Mouse (Mus musculus) kidney, adult 8-10 months (tissue): Measurements from ENCODE around the gene Dennd2a.
A peak's percentile ranks its signal among the peaks of the same experiment; 100 is the strongest.

Experiments
- DNase-seq, 2 experiments: peaks; one replicate each; pipeline ENCODE4 v3.0.0; 2022

Dennd2a gene

DNA sequence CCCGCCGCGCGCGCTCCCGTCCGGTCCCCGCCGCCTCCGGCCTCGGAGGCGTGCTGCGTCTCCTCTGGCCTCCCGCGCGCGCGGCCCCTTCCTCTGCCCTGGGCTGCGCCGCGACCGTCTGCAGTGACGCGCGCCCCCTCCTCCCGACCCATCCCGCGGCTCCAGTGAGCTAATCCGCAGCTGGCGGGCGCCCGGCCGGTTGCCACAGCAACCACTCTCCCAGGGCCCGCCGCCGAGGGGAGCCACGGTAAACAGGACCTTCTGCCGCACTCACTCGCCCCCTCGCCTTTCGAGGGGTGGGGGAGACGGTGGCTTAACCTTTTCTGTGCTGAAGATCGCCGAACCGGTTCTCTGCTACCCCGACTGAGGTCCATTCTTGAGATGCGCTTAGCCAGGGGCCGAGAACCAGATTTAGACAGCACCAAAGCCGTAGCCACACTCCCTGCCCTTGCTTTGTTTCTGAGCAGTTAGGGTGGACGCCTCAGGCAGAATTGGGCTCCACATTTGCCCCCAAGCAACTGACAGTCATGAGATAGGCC lies at the start of gene Dennd2a:
TSS of gene Dennd2a (minus strand) at position 145 of the 539 bp plus-strand sequence.
- DNase-seq: peak in 1 of 2 experiments; percentile 15

DNA sequence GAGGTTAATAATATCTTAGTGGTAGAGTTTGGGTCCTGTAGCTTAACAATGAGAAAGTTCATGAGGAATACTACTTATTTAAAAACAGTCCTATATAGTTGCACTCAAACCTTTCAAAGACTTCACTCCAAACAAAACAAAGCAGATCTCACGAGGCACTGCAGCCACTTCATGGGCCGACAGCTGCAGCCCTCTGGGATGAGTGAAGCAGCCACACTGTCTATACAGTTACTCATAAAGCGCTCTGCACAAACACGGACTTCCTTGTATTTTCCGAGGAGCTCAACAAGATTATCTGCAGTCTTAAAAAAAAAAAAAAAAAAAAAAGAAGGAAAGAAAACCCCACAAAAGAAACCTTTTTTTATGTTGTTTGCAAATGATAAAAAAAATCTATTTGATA lies 49.7 kb upstream of the Dennd2a start:
- no peak for DNase-seq

DNA sequence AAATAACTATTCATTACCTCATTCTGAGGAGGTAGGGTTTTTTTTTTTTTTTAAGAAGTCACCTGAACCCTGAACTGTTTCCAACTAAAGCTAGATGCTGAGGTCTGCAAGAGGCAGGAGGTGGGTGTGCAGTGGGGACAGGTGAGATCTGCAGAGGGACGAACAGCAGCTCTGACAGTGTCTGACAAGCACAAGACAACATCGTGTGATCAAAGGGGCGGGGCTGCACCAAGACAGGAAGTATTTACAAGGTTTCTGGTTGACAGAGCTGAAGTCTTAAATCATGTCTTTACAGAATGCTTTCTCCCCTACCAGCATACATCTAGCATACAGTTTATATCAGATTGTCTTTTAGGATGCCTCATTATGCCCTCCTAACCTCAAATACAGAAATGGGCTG lies 49.2 kb upstream of the Dennd2a start:
- DNase-seq: peak in 1 of 2 experiments; percentile 14

DNA sequence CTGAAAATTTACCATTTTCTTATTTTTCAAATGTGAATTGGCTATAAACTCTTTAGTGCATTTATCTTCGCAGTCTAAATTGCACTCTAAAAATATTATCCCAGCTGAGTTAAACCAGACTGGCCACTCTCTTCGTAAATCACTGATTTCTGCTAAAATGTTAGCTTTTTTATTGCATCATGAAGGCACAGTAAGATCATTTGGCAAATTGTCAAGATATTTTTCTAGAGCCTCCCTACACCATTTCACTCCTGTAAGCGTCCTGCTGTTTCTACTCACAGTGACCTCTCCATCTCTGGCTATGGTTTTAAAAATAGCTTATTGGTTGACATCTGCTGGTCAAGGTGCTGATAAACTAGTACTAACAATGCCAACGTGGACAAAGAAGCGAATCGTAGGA lies 48.4 kb upstream of the Dennd2a start:
- no peak for DNase-seq

DNA sequence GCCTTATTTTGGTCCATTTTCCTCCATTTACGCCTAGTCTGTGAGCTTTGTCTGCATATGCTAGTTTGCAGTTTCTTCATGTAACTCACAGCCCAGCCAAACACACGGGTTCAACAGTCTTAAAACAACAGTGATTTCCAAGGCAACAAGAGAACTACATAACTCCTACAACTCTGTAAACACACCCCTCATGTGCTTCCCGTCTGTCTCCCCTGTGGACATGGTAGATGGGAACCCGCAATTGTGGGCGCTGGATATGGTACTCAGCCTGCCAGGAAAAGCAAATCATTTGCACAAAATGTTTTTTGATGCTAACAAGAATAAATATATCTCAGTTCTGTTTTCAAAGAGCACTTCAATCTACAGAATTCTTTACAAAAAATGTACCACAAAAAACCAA lies 46.9 kb upstream of the Dennd2a start:
- DNase-seq: no peak

DNA sequence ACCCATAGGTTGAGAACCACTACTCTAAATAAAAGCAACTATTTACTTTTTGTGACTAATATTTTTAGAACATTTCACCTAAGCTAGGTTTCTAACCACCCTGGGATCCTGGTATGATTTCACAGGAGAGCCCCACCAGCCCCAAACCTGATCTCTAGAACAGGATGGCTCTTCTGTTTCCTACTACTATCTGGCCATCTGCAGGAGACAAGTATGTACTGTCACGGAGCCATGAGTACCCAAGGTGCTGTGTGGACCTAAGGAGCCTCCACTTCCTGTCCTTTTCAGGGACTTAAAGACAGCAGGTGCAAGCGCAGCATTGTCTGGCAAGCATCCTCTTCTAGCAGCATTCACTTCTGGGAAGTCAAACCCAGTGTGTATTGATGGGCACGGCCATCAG lies 44.2 kb upstream of the Dennd2a start:
- DNase-seq: no peak

DNA sequence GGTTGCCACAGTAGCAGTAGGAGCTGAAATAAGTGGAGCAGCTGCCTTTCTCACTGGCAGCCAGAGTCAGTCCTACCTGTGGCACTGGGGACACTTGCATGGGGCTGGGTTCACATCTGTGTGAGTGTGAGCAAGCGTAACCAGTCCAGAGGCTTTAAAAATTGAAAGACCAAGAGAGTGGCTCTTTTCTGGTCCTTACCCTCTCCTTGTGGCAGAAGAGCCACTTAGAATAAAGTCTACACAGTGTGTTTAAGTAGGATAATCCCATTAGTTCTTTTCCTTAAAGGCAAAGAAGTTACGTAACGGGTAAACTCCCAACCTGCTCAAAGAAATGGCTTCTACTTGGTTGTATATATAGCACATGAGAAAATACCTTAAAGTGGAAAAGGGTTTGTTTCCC lies 43.2 kb upstream of the Dennd2a start:
- no peak for DNase-seq

DNA sequence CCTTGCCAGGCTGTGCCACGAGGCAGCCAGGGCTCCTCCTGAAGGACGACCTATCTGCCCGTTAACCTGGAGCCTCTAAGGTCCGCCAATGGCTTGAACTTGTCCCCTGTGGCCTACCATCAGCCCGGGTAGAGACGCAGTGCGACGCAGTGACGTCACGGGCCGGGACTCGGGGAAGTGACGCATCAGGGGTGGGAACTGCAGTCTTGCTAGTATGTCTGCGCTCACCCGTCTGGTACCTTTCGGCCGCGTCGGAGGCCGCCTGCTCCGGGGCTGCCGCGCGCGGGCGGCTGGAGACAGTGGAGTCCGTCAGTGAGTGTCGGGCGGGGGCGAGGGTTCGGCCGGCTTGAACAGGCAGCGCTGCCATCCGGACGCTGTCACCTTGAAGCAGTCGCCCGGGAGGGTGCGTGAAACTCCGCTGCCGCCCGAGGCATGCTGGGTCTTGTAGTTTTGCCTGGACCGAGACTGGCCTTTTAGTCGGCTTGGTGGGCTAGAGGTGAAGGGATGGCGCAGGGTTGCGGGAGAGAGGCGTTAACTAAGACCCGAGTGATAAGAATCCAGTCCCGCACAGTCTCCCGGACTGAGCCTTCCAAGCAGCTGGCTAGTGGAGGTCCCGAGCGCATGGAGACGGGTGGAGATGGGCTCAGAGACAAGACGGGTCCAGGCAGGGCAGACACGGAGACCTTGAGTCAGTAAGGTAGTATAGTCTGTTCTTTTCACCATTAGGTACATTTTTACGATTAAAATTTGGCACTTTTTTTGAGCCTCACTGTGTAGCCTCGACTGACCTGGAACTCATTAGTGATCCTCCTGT lies 34.9 kb upstream of the Dennd2a start, which contains the start of gene Ndufb2:
TSS of gene Ndufb2 (plus strand) at position 174 of the 814 bp plus-strand sequence.
- DNase-seq: peak; percentile 94 to 95

DNA sequence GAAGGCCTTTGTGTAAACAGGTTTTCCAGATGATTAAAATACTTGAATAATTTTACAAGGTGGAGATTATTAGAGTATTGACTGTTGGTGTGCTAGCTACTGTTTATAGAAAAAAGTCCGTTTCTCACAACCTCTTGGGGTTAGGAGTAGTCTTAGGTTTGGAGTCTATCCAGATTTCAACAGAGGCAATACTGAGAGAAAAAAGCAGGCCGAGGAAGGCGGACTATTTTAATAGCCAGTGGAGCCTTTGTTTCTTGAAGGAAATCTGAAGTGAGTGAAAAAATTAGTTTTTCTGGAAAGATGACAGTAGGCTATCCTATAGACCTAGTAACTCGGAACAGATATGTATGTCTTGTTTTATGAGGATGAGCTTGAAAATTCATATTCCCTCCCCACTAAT lies 33.8 kb upstream of the Dennd2a start:
- DNase-seq: no peak

DNA sequence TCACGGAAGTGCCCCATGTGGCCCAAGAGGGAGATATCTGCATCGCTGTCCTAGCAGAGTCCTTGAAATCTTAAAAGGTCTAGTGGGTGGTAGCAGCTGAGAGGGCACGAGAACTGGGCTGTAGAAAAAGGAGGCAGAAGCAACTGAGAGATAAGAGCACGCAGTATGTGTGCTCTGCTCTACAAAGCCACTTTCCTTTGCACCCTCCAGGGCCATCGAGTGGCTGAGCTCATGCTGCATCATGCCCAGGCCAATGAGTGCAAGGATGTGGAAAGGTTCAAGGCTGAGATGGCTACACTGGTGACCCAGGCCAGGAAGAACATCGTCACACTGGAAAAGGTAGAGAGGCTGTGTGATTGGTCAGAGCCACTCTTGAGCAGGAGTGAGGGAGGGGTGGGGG lies 27.9 kb upstream of the Dennd2a start, which contains the start of gene Gm42420:
TSS of gene Gm42420 (plus strand) at position 237 of the 400 bp plus-strand sequence.
- no peak for DNase-seq

DNA sequence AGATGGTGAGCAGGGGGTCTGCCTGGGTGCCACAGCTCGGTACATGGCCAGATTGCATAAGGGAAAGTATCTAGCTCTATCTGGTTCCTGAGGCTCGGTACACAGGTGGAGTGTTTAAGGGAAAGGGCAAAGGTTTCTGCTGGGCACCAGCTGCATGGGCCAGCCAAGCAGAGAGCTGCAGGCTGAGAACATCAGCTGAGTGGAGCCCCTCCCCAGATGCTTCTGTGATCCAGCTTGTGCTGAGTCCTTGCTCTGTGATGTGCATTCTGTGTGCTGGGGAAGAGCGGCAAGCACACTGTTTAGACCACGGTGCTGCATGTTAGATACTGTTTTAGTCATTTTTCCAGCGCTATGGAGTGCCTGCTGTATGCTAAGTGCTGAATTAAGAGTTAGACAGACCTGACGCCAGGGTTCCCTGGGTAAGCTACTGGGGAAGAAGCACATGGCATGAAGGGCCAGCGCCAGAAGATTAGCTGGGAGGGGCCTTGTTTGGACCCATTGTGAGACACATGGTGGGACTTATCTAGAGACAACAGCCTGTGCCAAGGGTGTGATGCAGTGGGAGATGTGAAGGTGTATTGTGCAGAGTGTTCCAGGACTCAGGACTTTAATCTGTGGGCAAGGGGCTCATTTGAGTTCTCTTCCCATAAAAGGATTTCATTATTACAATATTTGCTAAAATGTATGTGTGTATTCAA lies 23.6 kb upstream of the Dennd2a start:
- no peak for DNase-seq

DNA sequence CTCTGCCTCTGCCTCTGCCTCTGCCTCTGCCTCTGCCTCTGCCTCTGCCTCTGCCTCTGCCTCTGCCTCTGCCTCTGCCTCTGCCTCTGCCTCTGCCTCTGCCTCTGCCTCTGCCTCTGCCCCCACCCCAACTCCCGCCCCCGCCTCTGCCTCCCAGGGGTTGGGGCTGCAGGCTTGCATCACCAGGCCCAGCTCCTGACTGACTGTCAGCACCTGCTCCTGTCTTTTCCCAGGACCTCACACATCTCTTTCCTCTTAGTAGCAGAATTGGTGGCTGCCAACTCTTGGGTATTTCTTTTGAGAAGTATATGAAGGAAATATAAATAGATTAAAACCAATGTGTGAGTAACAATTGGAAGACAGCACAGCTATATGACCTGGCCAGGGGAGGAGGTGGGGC lies 22.9 kb upstream of the Dennd2a start:
- no peak for DNase-seq

DNA sequence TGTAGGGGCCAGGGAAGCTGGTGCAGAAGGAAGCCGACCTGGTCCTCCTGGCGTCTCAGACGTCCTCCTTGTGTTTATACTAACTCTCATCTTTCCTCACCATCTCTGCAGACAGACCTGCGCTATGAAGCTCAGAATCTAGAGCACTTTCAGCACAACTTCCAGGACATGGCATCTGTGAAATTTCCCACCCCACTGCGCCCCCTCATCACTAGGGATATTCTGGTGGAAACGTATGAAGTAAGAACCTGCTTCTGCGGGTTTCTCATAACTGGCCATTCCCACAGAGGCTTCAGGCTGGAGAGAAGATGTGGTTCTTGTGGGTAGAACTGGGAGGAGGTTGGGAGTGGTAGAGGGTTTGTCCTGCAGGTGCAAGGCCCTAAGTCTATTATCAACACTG lies 21.9 kb upstream of the Dennd2a start:
- DNase-seq: no peak

DNA sequence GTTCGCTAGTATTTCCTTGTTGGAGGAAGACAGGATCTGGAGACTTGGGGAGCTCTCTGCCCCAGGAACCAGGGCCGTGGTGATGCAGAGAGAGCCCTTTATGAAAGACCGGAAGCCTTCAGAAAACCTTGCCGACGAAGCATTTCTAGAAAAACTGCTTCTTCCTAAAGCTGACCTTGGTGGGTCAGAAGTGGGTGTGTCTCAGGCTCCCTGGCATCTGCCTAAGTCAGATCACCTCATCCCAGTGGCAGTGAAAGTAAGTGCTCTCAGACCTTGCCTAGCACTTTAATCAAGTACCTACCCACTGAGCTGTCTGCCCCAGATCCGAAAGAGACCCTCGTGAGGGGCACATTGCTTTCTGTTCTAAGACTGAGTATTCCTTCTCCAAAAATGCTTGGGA lies 17.3 kb upstream of the Dennd2a start:
- no peak for DNase-seq

DNA sequence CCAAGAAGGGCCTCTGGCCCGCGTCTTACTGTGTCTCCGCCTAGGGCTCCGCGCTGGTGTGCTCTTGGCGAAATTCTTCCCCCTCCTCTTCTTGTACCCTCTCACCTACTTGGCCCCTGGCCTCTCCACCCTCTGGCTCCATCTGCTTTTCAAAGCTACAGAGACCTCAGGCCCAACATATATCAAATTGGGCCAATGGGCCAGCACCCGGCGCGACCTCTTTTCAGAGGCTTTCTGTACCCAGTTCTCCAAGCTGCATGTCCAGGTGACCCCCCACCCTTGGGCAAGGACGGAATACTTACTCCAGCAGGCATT lies 16.8 kb upstream of the Dennd2a start:
- peak; percentile 37 to 38 for DNase-seq

DNA sequence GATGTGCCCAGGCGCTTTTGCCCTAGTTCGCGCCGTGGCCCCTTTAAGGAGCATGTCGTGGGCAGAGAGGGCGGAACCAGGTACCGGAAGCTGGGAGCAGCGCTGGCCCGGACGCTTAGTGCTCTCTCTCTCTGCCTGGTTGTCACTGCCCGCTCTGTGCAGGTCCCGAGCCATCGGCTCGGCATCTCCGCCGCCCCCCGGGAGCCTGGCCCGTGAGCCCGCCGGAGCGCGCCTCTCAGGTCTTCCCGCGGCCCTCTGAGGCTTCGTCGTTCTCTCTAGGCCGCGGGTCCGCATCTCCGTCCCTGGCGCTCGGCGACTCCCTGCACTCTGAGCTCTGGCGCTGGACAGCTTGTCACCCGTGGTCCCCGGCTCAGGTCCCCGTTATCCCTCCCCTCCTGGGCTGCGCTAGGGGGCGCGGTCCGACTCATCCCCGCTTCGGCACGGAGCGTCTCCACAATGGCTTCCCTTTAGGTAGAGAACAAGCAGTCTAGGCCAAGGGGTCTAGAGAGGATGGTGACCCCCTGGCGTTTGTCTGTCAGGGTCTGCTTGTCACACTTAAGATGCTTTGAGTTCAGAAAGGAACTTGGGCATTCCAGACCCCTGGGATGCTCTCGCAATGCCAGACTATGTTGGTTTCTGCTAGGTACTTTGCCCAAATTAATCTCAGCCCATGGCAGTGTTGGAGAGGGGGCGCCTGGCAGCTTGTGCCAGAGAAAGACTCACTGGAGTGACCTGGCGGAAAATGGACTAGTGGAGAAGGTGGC lies 16.3 kb upstream of the Dennd2a start, which contains the start of gene Adck2:
TSS of gene Adck2 (plus strand) at position 83 of the 764 bp plus-strand sequence.
- DNase-seq: peak; percentile 67 to 79

DNA sequence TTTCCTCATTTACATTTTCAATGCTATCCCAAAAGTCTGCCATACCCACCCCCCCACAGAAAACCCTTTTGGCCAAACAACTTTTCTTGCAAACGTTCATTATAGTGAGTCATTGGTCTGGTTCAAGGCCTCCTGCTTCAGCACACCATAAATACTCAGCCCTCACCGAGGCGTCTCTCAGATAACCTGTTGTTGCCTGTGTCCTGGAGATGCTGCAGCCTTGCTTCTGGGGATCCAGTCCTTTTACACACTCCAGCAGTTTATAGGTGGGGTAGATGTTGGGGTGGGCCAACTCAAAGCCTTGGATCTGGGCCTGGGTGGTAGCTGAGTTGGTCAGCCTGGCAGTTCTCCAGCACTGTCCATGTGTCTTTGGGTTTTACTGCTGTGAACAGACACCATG lies 12.8 kb upstream of the Dennd2a start:
- DNase-seq: no peak

DNA sequence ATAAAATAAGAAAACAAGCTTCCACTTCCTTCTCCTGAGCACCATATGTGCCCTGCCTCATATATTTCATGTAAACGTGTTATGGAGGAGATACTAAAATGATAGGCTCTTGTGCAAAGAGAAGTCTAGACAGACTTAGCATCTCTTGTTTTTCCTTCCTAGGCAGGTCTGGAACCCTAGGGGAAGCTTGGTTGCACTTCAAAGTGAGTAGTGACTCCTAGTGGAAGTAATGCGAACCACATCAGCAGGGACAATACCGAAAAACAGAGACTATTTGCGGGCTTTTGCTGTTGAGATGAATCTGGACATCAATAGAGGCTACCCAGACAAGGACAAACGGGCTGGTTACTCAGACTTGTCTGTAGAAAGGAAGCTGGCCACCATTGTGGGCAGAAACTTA lies 9.9 kb upstream of the Dennd2a start:
- DNase-seq: peak in 1 of 2 experiments; percentile 32

DNA sequence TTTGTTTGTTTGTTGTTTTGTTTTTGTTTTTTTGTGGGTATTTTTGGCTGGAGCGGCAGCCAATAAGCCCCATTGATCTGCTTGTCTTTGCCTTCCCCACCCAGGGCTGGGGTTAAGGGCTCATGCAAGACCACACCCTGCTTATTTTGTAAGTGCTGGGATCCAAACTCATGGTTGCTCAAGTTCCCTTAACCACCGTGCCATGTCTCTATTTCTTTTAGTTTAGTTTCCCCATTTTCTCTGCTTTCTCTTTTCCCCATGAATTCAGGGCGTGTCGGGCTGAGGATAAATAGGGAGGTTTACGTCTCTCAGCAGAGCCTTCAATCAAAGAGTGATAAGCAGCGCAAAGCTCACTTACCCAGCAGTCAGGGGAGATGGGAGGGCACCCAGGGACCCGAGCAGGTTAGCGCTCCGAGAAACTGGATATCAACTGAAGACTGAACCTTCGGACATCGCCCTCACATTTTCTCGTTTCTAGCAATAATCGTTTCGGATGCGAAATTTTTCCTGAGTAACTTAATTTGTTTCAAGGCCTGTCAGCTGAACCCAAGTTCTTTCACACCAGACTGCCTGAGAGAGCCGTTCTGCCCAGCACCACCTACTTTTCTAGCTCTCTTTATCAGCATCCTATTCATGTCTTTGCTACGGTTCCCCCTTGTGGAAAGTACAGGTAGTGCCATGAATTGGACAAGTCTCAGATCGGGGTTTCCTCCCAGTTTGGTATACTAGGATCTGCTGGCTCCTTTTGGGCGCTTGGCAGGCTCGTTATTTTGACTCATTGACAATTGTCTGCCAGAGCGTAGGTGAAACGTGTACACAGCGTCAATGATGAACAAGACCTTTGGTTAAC lies 4.7 kb upstream of the Dennd2a start:
- DNase-seq: peak; percentile 74 to 87

DNA sequence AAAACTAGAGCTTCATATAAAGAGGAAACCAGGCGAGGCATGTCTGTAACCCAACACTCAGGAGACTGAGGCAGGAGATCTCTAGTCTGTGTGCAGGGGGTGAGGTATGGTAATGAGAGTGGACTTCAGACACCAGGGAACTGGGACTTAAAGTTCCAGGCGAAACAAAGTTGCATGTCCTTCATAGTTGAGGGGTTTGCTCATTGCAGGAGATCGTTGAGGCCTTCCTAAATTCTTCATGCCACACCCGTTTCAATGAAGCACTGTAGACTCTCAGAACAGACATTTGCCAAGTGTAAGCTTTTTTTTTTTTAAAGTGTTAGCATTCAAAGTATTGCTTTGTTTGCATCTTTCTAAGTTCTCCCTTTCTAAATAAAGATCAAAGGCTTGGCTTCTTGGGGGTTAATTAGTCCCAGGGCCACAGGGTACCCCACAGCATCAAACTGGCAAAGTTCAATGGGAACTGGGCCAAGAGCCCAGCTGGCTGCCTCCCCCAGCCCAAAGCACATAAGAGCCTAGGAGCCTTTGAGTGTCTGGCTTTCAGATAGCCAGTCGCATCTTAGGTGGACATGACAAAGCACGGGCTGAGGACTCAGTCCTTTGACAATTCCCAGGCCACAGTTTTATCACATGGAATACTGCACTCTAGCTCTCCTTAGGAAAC lies 1.7 kb upstream of the Dennd2a start:
- DNase-seq: no peak

DNA sequence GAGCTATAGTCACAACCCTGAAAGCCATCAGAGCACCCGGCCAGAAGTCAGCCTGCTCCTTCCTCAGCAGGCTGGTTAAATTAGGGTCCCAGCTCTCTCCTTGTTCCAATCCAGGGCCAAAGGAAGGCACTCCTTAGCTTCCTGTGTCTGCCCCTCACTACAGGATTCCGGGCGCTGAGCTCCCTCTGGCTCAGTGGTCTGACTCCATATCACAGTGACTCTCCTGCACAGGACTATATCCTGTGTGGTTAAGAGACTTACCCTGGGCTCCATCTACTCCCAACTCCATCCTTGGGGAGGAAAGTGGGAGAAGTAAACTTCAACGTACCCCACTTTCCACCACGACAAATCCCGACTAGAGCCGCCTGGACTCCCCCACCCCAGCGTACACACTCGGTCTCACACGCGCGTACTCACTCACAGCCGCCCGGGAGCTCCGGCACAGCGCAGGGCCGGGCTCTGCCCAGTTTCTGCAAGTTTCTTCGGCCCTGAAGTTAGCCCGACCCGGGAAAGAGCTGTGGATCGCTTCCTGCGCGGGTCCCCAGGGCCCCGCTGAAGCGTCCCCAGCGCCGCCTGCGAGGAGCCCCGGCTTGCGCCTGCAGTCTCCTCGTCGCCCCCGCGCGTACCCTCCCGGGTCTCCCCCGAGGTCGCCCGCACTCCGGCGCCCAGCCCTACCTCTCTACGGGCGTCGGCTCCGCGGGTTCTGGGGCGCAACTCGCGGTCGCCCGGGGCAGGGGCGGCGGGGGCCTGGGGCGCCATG lies 587 bp downstream of the Dennd2a start:
- DNase-seq: peak in 1 of 2 experiments; percentile 6
